Mouse (Mus musculus): ENCODE data around the gene Pelp1.
"Not testable (repeated sequence)": the region's sequence is repeated elsewhere in the genome, so short reads cannot be mapped to it uniquely, and the experiment has no call there.

The Pelp1 gene

GRCm38 (mm10) chr11:70426598-70426997 lies 16.8 kb upstream of the Pelp1 start:
- not testable (repeated sequence) for DNase-seq (ENCODE audit: low read depth, low spot score)

GRCm38 (mm10) chr11:70419486-70419885 lies 9.7 kb upstream of the Pelp1 start:
- no peak for DNase-seq (ENCODE audit: low read depth, low spot score)

- no peak for DNase-seq (ENCODE audit: low read depth, low spot score)
Measured at GRCm38 (mm10) chr11:70418199-70418598, 8.4 kb upstream of the Pelp1 start.

- no peak for DNase-seq (ENCODE audit: low read depth, low spot score)
Measured at GRCm38 (mm10) chr11:70413961-70414360, 4.1 kb upstream of the Pelp1 start.

- DNase-seq (ENCODE audit: low read depth, low spot score): no peak
Measured at GRCm38 (mm10) chr11:70412591-70412990, 2.8 kb upstream of the Pelp1 start.

- no peak for DNase-seq (ENCODE audit: low read depth, low spot score)
Measured at GRCm38 (mm10) chr11:70410297-70410643, 439 bp upstream of the Pelp1 start.

- peak; percentile 62 for DNase-seq (ENCODE audit: low read depth, low spot score)
Measured at GRCm38 (mm10) chr11:70403598-70403997, 6.2 kb downstream of the Pelp1 start.

- no peak for DNase-seq (ENCODE audit: low read depth, low spot score)
Measured at GRCm38 (mm10) chr11:70389421-70389820, 20.4 kb downstream of the Pelp1 start.

GRCm38 (mm10) chr11:70387436-70387835 lies 22.4 kb downstream of the Pelp1 start:
- DNase-seq (ENCODE audit: low read depth, low spot score): no peak

- DNase-seq (ENCODE audit: low read depth, low spot score): no peak
Measured at GRCm38 (mm10) chr11:70384136-70384535, 25.7 kb downstream of the Pelp1 start.

GRCm38 (mm10) chr11:70381330-70381729 lies 28.5 kb downstream of the Pelp1 start:
- no peak for DNase-seq (ENCODE audit: low read depth, low spot score)

- DNase-seq (ENCODE audit: low read depth, low spot score): no peak
Measured at GRCm38 (mm10) chr11:70380478-70381005, 29.3 kb downstream of the Pelp1 start.

GRCm38 (mm10) chr11:70376054-70376453 lies 33.8 kb downstream of the Pelp1 start:
- DNase-seq (ENCODE audit: low read depth, low spot score): no peak

GRCm38 (mm10) chr11:70374302-70374701 lies 35.5 kb downstream of the Pelp1 start:
- DNase-seq (ENCODE audit: low read depth, low spot score): no peak

- DNase-seq (ENCODE audit: low read depth, low spot score): no peak
Measured at GRCm38 (mm10) chr11:70372849-70373557, 36.8 kb downstream of the Pelp1 start.

GRCm38 (mm10) chr11:70372396-70372795 lies 37.4 kb downstream of the Pelp1 start:
- no peak for DNase-seq (ENCODE audit: low read depth, low spot score)

GRCm38 (mm10) chr11:70368626-70369025 lies 41.2 kb downstream of the Pelp1 start:
- DNase-seq (ENCODE audit: low read depth, low spot score): not testable (repeated sequence)

GRCm38 (mm10) chr11:70367701-70368100 lies 42.1 kb downstream of the Pelp1 start:
- not testable (repeated sequence) for DNase-seq (ENCODE audit: low read depth, low spot score)

- no peak for DNase-seq (ENCODE audit: low read depth, low spot score)
Measured at GRCm38 (mm10) chr11:70351868-70352267, 58.0 kb downstream of the Pelp1 start, which contains the start of gene Alox15. Alox15 (minus strand) TSS chr11:70352031.

- no peak for DNase-seq (ENCODE audit: low read depth, low spot score)
Measured at GRCm38 (mm10) chr11:70348630-70349029, 61.2 kb downstream of the Pelp1 start.

GRCm38 (mm10) chr11:70347861-70348260 lies 62.0 kb downstream of the Pelp1 start:
- DNase-seq (ENCODE audit: low read depth, low spot score): no peak

- DNase-seq (ENCODE audit: low read depth, low spot score): no peak
Measured at GRCm38 (mm10) chr11:70345546-70345945, 64.3 kb downstream of the Pelp1 start.

GRCm38 (mm10) chr11:70345061-70345460 lies 64.8 kb downstream of the Pelp1 start:
- DNase-seq (ENCODE audit: low read depth, low spot score): no peak
